26 mouse cellular contexts compared by ENCODE assay signal in genomic region chr5:50636539-50636938, GRCm38 (mm10).
"Had no signal": no experiment of that assay in that cellular context is flagged by ENCODE, and none has a peak within 500 bp of the region (broad histone marks: within the 10 kb centered on the region; RNA-seq: fewer than 3 reads in every experiment).

No protein-coding gene starts in this region.

- H3K9ac ChIP-seq: embryonic facial prominence, embryonic 12.5 days; embryonic facial prominence, embryonic 13.5 days; embryonic facial prominence, embryonic 15.5 days; forebrain, embryonic 12.5 days; forebrain, embryonic 13.5 days; forebrain, embryonic 15.5 days; forebrain, postnatal 0 days had no signal

- H3K27me3 ChIP-seq: embryonic facial prominence, embryonic 12.5 days; embryonic facial prominence, embryonic 13.5 days; embryonic facial prominence, embryonic 15.5 days; forebrain, embryonic 12.5 days; forebrain, embryonic 13.5 days; forebrain, embryonic 15.5 days had no signal

- H3K27ac ChIP-seq: embryonic facial prominence, embryonic 10.5 days; embryonic facial prominence, embryonic 12.5 days; embryonic facial prominence, embryonic 13.5 days; embryonic facial prominence, embryonic 15.5 days; forebrain, embryonic 10.5 days; forebrain, embryonic 12.5 days; forebrain, embryonic 13.5 days; forebrain, embryonic 15.5 days; gastrocnemius, adult 2 months; heart, adult 2 months had no signal

- DNase-seq: cerebellum, adult 9-11 months; cerebellum, postnatal 10 days; cerebellum, postnatal 14 days; cerebellum, postnatal 25 days; cerebellum, postnatal 36 days; embryo, embryonic 11 days; forebrain, postnatal 0 days; gastrocnemius, adult 2 months; gastrocnemius, postnatal 10 days; gastrocnemius, postnatal 14 days; gastrocnemius, postnatal 25 days; gastrocnemius, postnatal 36 days; heart, adult 11 months; heart, adult 18-20 months; heart, adult 2 months had no signal

- H3K4me3 ChIP-seq: embryonic facial prominence, embryonic 10.5 days; embryonic facial prominence, embryonic 12.5 days; embryonic facial prominence, embryonic 13.5 days; embryonic facial prominence, embryonic 15.5 days; erythroblast, embryonic 14.5 days; forebrain, embryonic 10.5 days; forebrain, embryonic 12.5 days; forebrain, embryonic 13.5 days; forebrain, embryonic 15.5 days; gastrocnemius, adult 2 months; heart, adult 2 months had no signal

- H3K9me3 ChIP-seq: embryonic facial prominence, embryonic 10.5 days; embryonic facial prominence, embryonic 12.5 days; embryonic facial prominence, embryonic 13.5 days; embryonic facial prominence, embryonic 15.5 days; forebrain, embryonic 10.5 days; forebrain, embryonic 12.5 days; forebrain, embryonic 13.5 days; forebrain, embryonic 15.5 days had no signal

- H3K36me3 ChIP-seq: embryonic facial prominence, embryonic 10.5 days; embryonic facial prominence, embryonic 12.5 days; embryonic facial prominence, embryonic 13.5 days; embryonic facial prominence, embryonic 15.5 days; forebrain, embryonic 10.5 days; forebrain, embryonic 12.5 days; forebrain, embryonic 15.5 days had no signal

- ATAC-seq: forebrain, embryonic 13.5 days; forebrain, embryonic 14.5 days; forebrain, embryonic 15.5 days; forebrain, embryonic 16.5 days; forebrain, postnatal 0 days had no signal

- H3K4me1 ChIP-seq: embryonic facial prominence, embryonic 10.5 days; embryonic facial prominence, embryonic 12.5 days; embryonic facial prominence, embryonic 13.5 days; embryonic facial prominence, embryonic 15.5 days; forebrain, embryonic 10.5 days; forebrain, embryonic 12.5 days; forebrain, embryonic 13.5 days; forebrain, embryonic 15.5 days had no signal

- H3K4me2 ChIP-seq: embryonic facial prominence, embryonic 12.5 days; embryonic facial prominence, embryonic 13.5 days; embryonic facial prominence, embryonic 15.5 days; forebrain, embryonic 12.5 days; forebrain, embryonic 13.5 days; forebrain, embryonic 15.5 days had no signal
